Mouse (Mus musculus): ENCODE results near the gene Csf3. TPM values are rescaled to one million over a fixed set of nuclear protein-coding genes. Genes with fewer than 3 reads are reported as not detected.

Csf3 gene
- polyA plus RNA-seq, 1 experiment from 2014 or later, result not detected

DNA sequence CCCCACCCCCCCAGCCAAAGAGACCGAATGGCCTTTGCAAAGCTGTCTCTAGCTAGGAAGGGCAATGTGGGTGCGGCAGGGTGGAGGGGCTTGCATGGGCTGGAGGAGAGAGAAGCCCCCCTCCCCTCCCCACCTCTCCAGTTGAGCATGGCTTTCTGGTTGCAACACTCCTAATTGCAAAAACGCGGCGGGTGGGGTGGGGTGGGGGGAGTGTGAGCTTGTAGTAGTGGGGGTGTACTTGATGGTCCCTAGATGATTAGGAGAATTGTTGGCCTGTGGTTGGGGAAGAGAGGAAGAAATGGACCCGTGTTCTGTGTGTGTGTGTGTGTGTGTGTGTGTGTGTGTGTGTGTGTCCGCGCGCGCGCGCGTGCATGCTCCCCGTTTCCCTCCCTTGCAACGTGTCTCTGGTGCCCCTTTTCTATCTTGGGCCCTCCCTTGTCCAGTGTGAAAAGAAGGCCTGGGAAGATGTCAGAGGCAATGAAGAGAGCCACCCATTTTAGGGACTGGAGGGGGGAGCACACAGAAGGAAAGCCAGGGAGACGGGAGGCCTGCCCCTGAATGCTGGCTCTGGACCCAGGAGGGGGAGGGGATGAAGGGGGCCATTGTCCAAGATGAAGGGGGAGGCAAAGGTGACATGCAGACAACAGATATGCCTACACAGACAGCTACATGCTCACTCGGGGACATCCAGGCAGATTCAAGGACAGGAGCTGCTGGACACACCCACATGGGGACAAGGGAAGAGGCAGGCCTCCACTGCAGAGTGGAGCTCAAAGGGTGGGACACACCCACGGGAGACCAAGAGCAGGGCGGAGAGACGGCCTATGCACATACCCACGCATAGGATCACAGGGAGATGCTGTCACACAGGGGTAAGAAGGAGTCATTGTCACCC lies 41.6 kb downstream of the Csf3 start:
- ATAC-seq (no peak), DNase-seq (peak; percentile 38)
- H3K4me1 ChIP-seq (ENCODE audit: insufficient read depth), result peaks cover 55% of the 10 kb centered on the region
- peak overlapping the region; percentile 95 for H3K27ac ChIP-seq (ENCODE audit: low read depth)
- H3K4me2 ChIP-seq (ENCODE audit: low read depth, low read length), result peak overlapping the region; percentile 94
- WGBS (ENCODE audit: insufficient replicate concordance), result 6% methylated on average over 21 of the region's 21 CpGs
- no peaks in the 10 kb centered on the region for H3K27me3 ChIP-seq (ENCODE audit: insufficient read depth, low read length)
- H3K36me3 ChIP-seq (replicated peaks; ENCODE audit: insufficient read depth, low read length), result no peaks in the 10 kb centered on the region
- peak overlapping the region; percentile 99 for H3K4me3 ChIP-seq (ENCODE audit: low read depth, low read length)
- no peaks in the 10 kb centered on the region for H3K9me3 ChIP-seq (ENCODE audit: low read length)
- H3K9ac ChIP-seq (replicated peaks), result peak overlapping the region; percentile 96
- TF ChIP-seq EP300 (IDR thresholded peaks at IDR 0.05; ENCODE audit: low read depth) (no peak), CTCF (IDR thresholded peaks at IDR 0.05; ENCODE audit: low read depth) (no peak)

DNA sequence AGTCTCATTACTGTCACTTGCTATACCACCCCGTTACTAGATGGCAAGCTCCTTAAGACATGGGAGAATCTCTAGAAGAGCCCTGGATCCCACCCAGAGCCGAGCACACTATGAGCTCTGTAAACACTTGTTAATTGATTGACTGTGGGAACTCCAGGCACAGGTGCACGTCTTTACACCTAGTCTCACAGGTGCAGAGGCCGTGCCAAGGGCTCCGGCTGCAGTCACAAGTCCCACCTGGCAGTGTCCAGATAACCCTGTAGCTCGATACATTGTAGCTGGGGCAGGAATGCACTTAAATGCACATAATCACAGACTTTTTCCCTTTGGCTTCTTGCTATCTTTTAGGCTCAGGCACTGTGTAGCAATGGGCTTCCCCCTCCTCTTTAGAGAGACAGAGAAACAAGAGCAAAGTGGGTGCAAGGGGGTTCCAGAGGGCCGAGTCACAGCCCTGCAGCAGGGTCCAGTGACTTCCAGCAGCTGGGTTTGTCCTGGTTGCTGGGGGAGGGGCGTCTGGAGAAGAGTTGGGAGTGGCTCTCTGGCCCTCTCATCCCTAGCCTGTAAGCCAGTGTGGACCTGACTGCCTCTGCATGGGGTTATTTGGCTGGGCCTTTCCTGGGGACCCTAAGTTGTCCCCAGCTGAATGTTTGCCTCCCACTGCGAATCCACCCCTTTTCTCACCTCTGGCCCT lies 42.7 kb downstream of the Csf3 start:
- peak overlapping the region; percentile 94 for H3K4me2 ChIP-seq (ENCODE audit: low read depth, low read length)
- H3K36me3 ChIP-seq (replicated peaks; ENCODE audit: insufficient read depth, low read length), result no peaks in the 10 kb centered on the region
- no peaks in the 10 kb centered on the region for H3K9me3 ChIP-seq (ENCODE audit: low read length)
- no peak for ATAC-seq
- TF ChIP-seq EP300 (IDR thresholded peaks at IDR 0.05; ENCODE audit: low read depth) (no peak), CTCF (IDR thresholded peaks at IDR 0.05; ENCODE audit: low read depth) (no peak)
- no peak overlapping the region for H3K9ac ChIP-seq (replicated peaks)
- peaks cover 67% of the 10 kb centered on the region for H3K4me1 ChIP-seq (ENCODE audit: insufficient read depth)
- H3K27ac ChIP-seq (ENCODE audit: low read depth), result peak overlapping the region; percentile 95; the same call in 1 of the 2 replicates
- H3K4me3 ChIP-seq (ENCODE audit: low read depth, low read length), result no peak overlapping the region
- DNase-seq, result no peak
- 27% methylated on average over 9 of the region's 9 CpGs for WGBS (ENCODE audit: insufficient replicate concordance)
- no peaks in the 10 kb centered on the region for H3K27me3 ChIP-seq (ENCODE audit: insufficient read depth, low read length)

DNA sequence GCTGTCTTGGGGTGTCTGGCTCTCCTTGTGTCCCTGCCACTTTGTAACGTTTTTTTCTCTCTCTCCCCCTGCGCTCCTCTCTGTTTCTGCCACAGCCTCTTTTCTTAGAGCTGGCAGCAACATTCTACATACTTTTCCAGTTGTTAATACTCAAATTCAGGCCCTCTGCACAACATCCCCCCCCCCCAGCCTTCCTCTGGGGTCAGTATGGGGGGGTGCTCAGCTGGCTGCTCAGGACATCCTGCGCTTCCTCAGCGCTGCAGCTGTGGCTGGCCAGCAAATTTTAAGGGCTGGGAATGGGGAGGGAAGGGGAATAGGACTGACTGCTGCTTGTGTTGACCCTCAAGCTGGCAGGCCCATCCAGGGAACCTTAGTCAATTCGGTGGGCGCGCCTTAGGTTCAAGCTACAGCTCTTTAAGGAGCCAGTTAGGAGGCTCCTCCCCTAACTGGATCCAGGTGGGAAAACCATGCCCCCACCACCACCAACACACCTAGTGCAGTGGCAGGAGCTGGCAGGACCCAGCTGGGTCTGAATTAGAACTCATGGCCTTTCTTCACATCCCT lies 43.5 kb downstream of the Csf3 start:
- 64% methylated on average over 7 of the region's 7 CpGs for WGBS (ENCODE audit: insufficient replicate concordance)
- no peaks in the 10 kb centered on the region for H3K9me3 ChIP-seq (ENCODE audit: low read length)
- H3K36me3 ChIP-seq (replicated peaks; ENCODE audit: insufficient read depth, low read length), result no peaks in the 10 kb centered on the region
- H3K4me3 ChIP-seq (ENCODE audit: low read depth, low read length), result no peak overlapping the region
- no peak for TF ChIP-seq EP300 (IDR thresholded peaks at IDR 0.05; ENCODE audit: low read depth)
- TF ChIP-seq CTCF (IDR thresholded peaks at IDR 0.05; ENCODE audit: low read depth), result no peak
- peak overlapping the region; percentile 94; the same call in 1 of the 2 replicates for H3K4me2 ChIP-seq (ENCODE audit: low read depth, low read length)
- H3K9ac ChIP-seq (replicated peaks), result no peak overlapping the region
- H3K4me1 ChIP-seq (ENCODE audit: insufficient read depth), result peaks cover 72% of the 10 kb centered on the region
- no peak for ATAC-seq
- peak overlapping the region; percentile 42; the same call in 1 of the 2 replicates for H3K27ac ChIP-seq (ENCODE audit: low read depth)
- H3K27me3 ChIP-seq (ENCODE audit: insufficient read depth, low read length), result no peaks in the 10 kb centered on the region
- no peak for DNase-seq

DNA sequence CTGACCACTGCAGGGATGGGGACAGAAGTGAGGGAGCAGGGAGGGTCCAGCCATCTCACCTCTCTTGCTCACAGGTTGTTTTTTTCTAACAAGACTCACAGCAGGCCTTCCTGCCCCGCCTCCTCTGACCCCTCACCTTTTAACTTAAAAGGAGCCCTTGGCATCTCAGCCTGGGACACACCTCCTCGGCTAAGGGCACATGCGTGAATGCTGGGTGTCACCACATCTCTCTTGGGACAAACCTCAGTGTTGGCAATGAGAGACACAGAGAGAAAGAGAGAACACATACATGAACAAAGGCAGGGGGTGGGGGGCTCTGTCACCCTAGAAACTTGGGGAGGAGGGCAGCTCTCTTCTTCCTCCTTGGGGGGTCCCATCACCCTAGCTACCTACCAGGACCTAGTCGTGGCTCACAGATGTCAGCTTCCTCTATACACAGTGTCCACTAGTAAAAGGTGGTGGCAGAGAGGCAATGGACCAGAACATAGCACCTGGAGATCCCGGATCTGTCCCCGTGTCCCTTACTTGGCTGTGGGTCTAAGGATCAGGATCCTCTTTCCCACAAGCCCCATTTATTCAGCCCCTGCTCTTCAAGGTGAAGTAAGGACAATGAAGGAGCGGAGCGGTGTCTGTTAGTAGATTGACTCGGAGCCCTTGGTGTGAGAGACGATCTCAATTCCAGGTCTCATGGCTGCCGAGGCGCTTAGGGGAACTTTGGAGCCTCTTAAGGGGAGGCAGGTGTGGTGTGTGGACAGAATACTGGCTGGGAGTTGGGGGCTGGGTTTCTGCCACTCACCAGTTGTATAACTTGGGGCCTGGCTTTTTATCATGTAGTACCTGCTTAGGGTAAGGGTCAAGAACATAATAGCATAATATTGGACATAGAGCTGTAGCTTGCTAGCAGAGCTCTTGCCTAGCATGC lies 45.1 kb downstream of the Csf3 start:
- ATAC-seq (no peak), DNase-seq (no peak)
- no peaks in the 10 kb centered on the region for H3K27me3 ChIP-seq (ENCODE audit: insufficient read depth, low read length)
- H3K4me2 ChIP-seq (ENCODE audit: low read depth, low read length), result peak overlapping the region; percentile 73
- TF ChIP-seq CTCF (IDR thresholded peaks at IDR 0.05; ENCODE audit: low read depth) (no peak), EP300 (IDR thresholded peaks at IDR 0.05; ENCODE audit: low read depth) (no peak)
- H3K9ac ChIP-seq (replicated peaks), result no peak overlapping the region
- peaks cover 75% of the 10 kb centered on the region for H3K4me1 ChIP-seq (ENCODE audit: insufficient read depth)
- WGBS (ENCODE audit: insufficient replicate concordance), result 53% methylated on average over 12 of the region's 12 CpGs
- no peak overlapping the region for H3K4me3 ChIP-seq (ENCODE audit: low read depth, low read length)
- H3K9me3 ChIP-seq (ENCODE audit: low read length), result no peaks in the 10 kb centered on the region
- no peak overlapping the region for H3K27ac ChIP-seq (ENCODE audit: low read depth)
- no peaks in the 10 kb centered on the region for H3K36me3 ChIP-seq (replicated peaks; ENCODE audit: insufficient read depth, low read length)

DNA sequence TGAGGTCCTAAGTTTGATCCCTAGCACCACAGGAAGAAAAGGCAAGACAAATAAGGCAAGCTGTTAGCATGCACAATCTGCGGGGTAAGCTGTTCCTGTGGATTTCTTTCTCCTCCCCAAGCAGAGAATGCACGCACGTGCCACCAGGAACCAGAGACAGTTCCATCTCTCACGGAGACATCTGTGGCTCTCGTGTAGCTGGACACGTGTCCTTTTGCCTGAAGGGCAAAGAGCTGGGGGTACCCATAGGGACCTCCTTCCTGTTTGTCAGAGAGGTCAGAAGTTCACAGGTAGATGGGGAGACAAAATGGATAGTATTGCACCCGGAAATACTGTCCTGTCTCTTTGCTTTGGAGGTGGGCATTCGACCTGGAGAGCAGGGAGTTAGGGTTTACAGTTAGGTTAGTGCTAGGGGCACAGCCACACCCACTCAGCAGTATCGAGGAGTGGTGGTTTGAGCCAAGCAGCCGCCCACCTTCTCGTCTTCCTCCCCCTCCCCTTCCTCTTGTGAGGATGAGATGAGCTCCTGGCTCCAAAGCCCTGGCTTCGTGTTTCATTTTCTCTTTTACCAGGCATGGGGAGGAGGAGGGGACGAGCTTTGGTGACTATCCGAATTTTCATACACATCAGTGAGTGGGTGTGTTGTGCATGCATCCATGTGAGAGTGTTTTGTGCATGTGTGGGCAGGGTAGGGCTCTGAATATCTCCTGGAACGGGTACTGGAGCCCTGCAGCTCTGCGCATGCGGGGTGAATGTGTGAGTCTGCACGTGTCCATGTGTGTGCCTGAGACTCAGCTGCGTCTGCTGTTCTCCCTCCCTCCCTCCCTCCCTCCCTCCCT lies 46.0 kb downstream of the Csf3 start:
- Histone ChIP-seq H3K27me3 (ENCODE audit: insufficient read depth, low read length) (no peaks in the 10 kb centered on the region), H3K36me3 (replicated peaks; ENCODE audit: insufficient read depth, low read length) (no peaks in the 10 kb centered on the region), H3K4me1 (ENCODE audit: insufficient read depth) (peaks cover 83% of the 10 kb centered on the region), H3K9ac (replicated peaks) (peak overlapping the region; percentile 55), H3K9me3 (ENCODE audit: low read length) (no peaks in the 10 kb centered on the region), H3K4me3 (ENCODE audit: low read depth, low read length) (peak overlapping the region; percentile 37), H3K4me2 (ENCODE audit: low read depth, low read length) (peak overlapping the region; percentile 73), H3K27ac (ENCODE audit: low read depth) (peak overlapping the region; percentile 61)
- 1% methylated on average over 19 of the region's 19 CpGs for WGBS (ENCODE audit: insufficient replicate concordance)
- TF ChIP-seq CTCF (IDR thresholded peaks at IDR 0.05; ENCODE audit: low read depth), result no peak
- DNase-seq (peak; percentile 76), ATAC-seq (peak; percentile 66)
